Mouse (Mus musculus): ENCODE measurements around the gene Vps4a. TPM values are rescaled to one million over a fixed set of nuclear protein-coding genes. Genes with fewer than 3 reads are reported as not detected.
"Not testable (repeated sequence)": the region's sequence is repeated elsewhere in the genome, so short reads cannot be mapped to it uniquely, and the experiment has no call there.

Gene Vps4a
- polyA plus RNA-seq (2012; rRNA removed) = 99.0 and 103 TPM in 2 replicates

DNA sequence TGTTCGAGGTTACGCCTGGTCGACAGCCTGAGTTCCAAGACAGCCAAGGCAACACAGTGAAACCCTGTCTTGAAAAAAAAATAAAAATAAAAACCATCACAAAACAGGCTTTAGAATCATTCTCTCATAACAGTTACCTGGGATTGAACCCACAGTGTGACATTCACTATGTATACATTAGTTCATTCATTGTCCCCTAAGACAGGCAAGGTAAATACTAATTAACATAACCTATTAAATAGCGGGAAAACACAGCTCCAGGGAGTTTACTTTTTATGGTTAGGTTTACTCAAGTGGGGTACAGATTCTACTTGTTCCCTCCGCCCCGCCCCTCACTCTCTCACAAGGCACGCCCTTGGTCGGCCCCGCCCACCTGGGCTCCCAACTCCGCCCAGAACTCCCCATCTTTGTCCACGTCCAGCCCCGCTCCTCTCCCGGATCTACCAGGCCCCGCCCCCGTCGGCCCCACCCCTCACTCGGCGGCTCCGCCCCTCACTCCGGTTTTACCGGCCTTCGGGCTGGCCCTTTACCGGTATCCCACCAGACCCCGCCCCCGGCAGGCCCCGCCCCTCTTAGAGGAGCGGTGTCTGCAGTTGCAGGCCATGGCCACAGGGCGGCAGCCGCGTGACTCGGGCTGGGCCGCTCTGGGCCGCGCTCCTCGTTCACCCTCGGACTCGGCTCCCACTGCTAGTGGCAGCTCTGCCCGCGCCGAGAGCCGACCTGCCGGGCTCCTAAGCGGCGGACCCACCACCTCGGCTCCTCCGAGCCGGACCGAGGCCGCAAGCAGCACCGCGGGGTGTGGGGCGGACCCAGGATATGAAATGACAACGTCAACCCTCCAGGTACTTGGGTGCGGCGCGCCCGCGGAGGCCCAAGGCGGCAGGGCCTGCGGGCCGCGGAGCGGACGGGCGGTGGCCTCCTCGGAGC lies at the start of gene Vps4a:
TSS of gene Vps4a (plus strand) at position 573 of the 927 bp plus-strand sequence.
- peak; percentile 65; the same call in 1 of the 2 replicates for TF ChIP-seq POLR2A (IDR thresholded peaks at IDR 0.05; ENCODE audit: extremely low read depth, insufficient read depth, low read length)
- peak; percentile 53 for TF ChIP-seq CTCF (IDR thresholded peaks at IDR 0.05; ENCODE audit: extremely low read depth, insufficient read depth, low read length)
- Histone ChIP-seq H3K27ac (ENCODE audit: insufficient read depth, low read length) (peak within 1 kb of the TSS; percentile 85), H3K4me1 (ENCODE audit: control insufficient read depth, insufficient read depth, low read length) (peaks cover 5% of the 10 kb centered on the region), H3K4me3 (ENCODE audit: insufficient read depth, low read length) (peak within 1 kb of the TSS; percentile 91)

DNA sequence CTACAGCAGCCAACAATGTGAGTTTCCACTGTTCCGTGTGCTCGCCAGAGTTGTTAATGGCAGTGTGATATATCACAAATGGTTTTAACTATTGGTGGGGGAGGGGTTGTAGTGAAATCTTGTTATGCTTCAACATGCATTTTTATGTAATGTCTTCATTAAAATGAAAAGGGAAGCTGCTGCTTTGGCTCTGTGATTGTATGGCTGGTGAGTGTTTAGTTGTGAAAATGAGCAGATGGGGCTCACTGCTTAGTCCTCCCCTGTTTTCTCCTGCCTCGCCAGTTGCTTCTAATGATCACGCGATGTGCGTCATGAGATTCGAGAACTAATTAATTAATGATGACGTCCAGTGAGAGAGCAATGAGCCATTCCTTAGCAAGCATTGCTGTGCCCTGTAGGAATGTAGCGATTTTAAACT lies 45.6 kb upstream of the Vps4a start:
- H3K4me1 ChIP-seq (ENCODE audit: control insufficient read depth, insufficient read depth, low read length) = peaks cover 4% of the 10 kb centered on the region; the same call in 1 of the 2 replicates
- TF ChIP-seq POLR2A (IDR thresholded peaks at IDR 0.05; ENCODE audit: extremely low read depth, insufficient read depth, low read length) (no peak), CTCF (IDR thresholded peaks at IDR 0.05; ENCODE audit: extremely low read depth, insufficient read depth, low read length) (no peak)
- no peak overlapping the region for H3K4me3 ChIP-seq (ENCODE audit: insufficient read depth, low read length)
- H3K27ac ChIP-seq (ENCODE audit: insufficient read depth, low read length) = no peak overlapping the region

DNA sequence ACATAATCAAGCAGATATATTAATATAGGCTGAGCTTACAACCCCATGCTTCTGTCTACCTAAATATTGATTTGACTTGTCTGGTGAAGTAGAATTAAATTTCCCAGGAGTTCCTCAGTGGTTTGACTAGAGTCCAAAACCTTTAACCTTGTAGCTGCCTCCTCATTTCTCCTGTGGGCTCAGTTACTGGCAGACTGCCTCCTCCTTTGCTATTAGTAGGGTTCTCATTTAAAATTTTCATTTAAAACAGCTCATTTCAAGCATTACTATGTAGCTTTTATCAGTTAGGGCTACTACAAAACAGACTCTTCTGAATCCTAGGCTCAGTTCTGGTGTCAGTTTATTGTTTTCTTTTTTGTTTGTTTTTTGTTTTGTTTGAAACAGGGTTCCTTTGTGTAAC lies 45.1 kb upstream of the Vps4a start:
- no peak for TF ChIP-seq POLR2A (IDR thresholded peaks at IDR 0.05; ENCODE audit: extremely low read depth, insufficient read depth, low read length)
- TF ChIP-seq CTCF (IDR thresholded peaks at IDR 0.05; ENCODE audit: extremely low read depth, insufficient read depth, low read length) = no peak
- H3K4me1 ChIP-seq (ENCODE audit: control insufficient read depth, insufficient read depth, low read length) = peaks cover 4% of the 10 kb centered on the region; the same call in 1 of the 2 replicates
- H3K4me3 ChIP-seq (ENCODE audit: insufficient read depth, low read length) = no peak overlapping the region
- no peak overlapping the region for H3K27ac ChIP-seq (ENCODE audit: insufficient read depth, low read length)

DNA sequence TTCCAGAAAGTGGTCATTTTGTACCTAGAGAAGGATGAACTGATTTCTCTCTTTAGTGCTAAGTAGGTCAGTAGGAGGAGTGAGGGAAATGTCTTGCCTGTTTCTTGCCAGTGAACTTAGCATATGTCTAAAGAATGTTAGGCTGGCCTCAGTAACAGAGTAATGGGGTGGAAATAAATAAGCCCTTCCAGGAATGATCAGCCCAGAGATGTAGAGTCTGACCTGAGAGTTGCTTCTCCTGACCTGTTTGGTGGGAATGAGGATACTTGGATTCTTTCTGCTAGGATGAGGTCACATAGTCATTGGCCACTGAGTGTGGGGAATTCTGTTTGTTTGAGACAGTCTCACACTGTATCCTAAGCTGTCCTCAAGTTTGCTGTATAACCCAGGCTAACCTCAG lies 43.5 kb upstream of the Vps4a start:
- Histone ChIP-seq H3K4me3 (ENCODE audit: insufficient read depth, low read length) (no peak overlapping the region), H3K27ac (ENCODE audit: insufficient read depth, low read length) (no peak overlapping the region), H3K4me1 (ENCODE audit: control insufficient read depth, insufficient read depth, low read length) (peaks cover 4% of the 10 kb centered on the region; the same call in 1 of the 2 replicates)
- TF ChIP-seq POLR2A (IDR thresholded peaks at IDR 0.05; ENCODE audit: extremely low read depth, insufficient read depth, low read length) (no peak), CTCF (IDR thresholded peaks at IDR 0.05; ENCODE audit: extremely low read depth, insufficient read depth, low read length) (no peak)

DNA sequence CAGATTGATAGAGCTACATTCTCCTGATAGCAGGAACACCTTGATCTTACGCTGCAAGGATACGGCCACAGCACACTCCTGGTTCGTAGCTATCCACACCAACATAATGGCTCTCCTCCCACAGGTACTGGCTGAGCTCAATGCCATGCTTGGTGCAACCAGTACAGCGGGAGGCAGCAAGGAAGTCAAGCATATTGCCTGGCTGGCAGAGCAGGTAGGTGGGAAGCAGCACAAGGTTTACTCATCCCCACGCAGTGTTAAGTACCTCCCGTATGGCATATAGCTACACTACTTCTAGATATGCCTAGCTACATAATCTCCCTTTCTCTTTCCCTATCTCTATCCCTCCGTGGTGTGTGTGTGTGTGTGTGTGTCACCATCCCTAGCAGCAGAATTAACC lies 39.6 kb upstream of the Vps4a start:
- TF ChIP-seq CTCF (IDR thresholded peaks at IDR 0.05; ENCODE audit: extremely low read depth, insufficient read depth, low read length) (no peak), POLR2A (IDR thresholded peaks at IDR 0.05; ENCODE audit: extremely low read depth, insufficient read depth, low read length) (no peak)
- Histone ChIP-seq H3K4me1 (ENCODE audit: control insufficient read depth, insufficient read depth, low read length) (peaks cover 2% of the 10 kb centered on the region; the same call in 1 of the 2 replicates), H3K27ac (ENCODE audit: insufficient read depth, low read length) (no peak overlapping the region)

DNA sequence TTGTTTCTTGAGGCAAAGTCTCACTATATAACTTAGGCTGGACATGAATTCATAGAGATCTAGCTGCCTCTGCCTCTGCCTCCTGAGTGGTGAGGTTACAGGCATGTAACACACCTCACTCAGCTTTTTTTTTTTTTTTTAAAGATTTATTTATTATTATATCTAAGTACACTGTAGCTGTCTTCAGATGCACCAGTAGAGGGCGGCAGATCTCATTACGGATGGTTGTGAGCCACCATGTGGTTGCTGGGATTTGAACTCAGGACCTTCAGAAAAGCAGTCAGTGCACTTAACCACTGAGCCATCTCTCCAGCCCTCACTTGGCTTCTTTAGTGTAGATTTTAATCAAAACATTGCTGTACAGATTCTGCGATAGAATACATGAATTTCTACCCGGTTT lies 34.7 kb upstream of the Vps4a start:
- H3K27ac ChIP-seq (ENCODE audit: insufficient read depth, low read length); H3K4me1 ChIP-seq (ENCODE audit: control insufficient read depth, insufficient read depth, low read length); H3K4me3 ChIP-seq (ENCODE audit: insufficient read depth, low read length): not testable (repeated sequence)

More for the DNA sequence above, 39.6 kb upstream of the Vps4a start:
- H3K4me3 ChIP-seq (ENCODE audit: insufficient read depth, low read length) = no peak overlapping the region

DNA sequence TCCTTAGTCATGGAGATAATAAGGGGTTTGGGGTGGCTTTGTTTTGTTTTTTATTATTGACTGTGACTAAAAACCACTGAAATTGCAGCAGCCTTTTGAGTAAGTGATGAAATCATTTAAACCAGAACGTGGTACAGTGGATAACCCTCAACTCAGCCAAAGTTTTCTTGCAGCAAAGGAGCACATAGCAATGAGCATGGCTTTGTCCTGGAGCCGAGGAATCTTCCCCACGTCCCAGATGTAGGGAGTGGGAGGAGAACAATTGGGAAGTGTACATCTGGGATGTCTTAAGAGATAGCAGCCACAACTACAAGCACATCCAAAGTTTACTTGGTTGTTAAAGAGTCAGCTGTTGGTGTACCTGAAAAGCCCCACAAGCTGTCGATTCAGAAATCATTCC lies 33.6 kb upstream of the Vps4a start:
- Histone ChIP-seq H3K27ac (ENCODE audit: insufficient read depth, low read length) (no peak overlapping the region), H3K4me3 (ENCODE audit: insufficient read depth, low read length) (no peak overlapping the region), H3K4me1 (ENCODE audit: control insufficient read depth, insufficient read depth, low read length) (no peaks in the 10 kb centered on the region)
- no peak for TF ChIP-seq CTCF (IDR thresholded peaks at IDR 0.05; ENCODE audit: extremely low read depth, insufficient read depth, low read length)
- no peak for TF ChIP-seq POLR2A (IDR thresholded peaks at IDR 0.05; ENCODE audit: extremely low read depth, insufficient read depth, low read length)

DNA sequence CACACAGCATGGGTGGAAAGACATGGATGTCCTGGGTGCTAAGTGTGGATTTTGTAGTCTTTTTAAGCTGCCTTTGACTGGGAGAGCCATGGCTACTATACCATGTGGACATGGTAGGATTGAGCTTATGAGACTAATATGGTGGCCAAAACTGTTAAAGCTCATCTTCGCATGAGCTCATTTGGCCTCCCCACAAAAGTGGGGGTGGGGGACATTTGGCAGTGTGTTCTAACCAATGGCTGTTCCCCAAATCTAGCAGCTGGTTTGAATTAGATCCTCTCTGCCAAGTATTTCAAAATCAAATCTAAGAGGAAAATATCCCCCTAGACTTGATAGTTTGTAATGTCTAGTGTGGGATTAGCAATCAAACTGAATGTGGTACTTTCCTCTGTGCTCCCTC lies 32.0 kb upstream of the Vps4a start:
- H3K4me3 ChIP-seq (ENCODE audit: insufficient read depth, low read length) = no peak overlapping the region
- no peak for TF ChIP-seq POLR2A (IDR thresholded peaks at IDR 0.05; ENCODE audit: extremely low read depth, insufficient read depth, low read length)
- no peak for TF ChIP-seq CTCF (IDR thresholded peaks at IDR 0.05; ENCODE audit: extremely low read depth, insufficient read depth, low read length)
- H3K4me1 ChIP-seq (ENCODE audit: control insufficient read depth, insufficient read depth, low read length) = no peaks in the 10 kb centered on the region
- H3K27ac ChIP-seq (ENCODE audit: insufficient read depth, low read length) = no peak overlapping the region

DNA sequence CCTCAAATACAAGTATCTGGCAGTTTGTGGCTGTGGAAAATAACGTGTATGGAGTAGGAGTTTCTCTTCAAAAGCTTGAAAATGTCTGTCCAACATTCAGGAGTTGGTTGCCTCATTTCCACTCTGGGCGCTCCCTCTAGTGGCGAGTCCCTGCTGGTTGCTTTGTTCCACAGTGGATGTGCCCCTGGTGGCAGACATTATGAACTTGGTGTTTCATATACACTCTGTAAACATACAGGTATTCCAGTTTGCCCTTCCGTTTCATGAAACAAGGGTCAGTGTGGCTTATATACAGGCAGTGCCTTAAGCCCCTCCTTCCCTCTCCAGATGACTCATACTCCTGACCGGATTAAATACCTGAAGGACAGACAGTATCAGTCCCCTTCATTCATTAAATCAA lies 28.5 kb upstream of the Vps4a start:
- Histone ChIP-seq H3K27ac (ENCODE audit: insufficient read depth, low read length) (no peak overlapping the region), H3K4me1 (ENCODE audit: control insufficient read depth, insufficient read depth, low read length) (no peaks in the 10 kb centered on the region), H3K4me3 (ENCODE audit: insufficient read depth, low read length) (no peak overlapping the region)
- TF ChIP-seq POLR2A (IDR thresholded peaks at IDR 0.05; ENCODE audit: extremely low read depth, insufficient read depth, low read length) (no peak), CTCF (IDR thresholded peaks at IDR 0.05; ENCODE audit: extremely low read depth, insufficient read depth, low read length) (peak; percentile 99)

DNA sequence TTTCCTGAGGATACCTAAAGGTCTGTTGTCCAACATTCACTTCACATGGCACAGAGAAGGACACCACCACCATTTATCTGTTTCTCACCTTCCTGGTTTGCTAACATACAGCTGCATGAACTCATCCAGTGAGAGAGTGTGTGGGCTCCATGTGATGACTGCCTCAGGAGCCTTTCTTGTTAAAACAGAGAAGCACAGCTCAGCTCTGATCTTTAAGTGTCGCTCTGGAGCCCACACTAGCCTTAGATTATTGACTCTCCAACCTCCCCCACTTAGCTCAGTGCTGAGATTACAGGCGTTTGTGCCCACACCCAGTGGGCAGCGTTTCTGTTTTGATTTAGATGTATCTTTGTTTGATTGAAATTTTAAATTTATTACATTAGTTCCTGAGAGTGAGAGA lies 23.2 kb upstream of the Vps4a start:
- no peak for TF ChIP-seq POLR2A (IDR thresholded peaks at IDR 0.05; ENCODE audit: extremely low read depth, insufficient read depth, low read length)
- TF ChIP-seq CTCF (IDR thresholded peaks at IDR 0.05; ENCODE audit: extremely low read depth, insufficient read depth, low read length) = no peak
- Histone ChIP-seq H3K27ac (ENCODE audit: insufficient read depth, low read length) (no peak overlapping the region), H3K4me3 (ENCODE audit: insufficient read depth, low read length) (no peak overlapping the region), H3K4me1 (ENCODE audit: control insufficient read depth, insufficient read depth, low read length) (0 out of 2 replicates have a peak, but pooled peaks cover 1% of the 10 kb centered on the region)

All from cortical plate, adult 2 months (tissue).